Mouse (Mus musculus) granulocyte monocyte progenitor cell, adult 5-6 weeks (primary cell): ENCODE results near the gene Hdac9. TPM values are rescaled to one million over a fixed set of nuclear protein-coding genes. Genes with fewer than 3 reads are reported as not detected.
"Not testable (repeated sequence)": the region's sequence is repeated elsewhere in the genome, so short reads cannot be mapped to it uniquely, and the experiment has no call there.

Experiments
- ATAC-seq: replicated peaks from 2 replicates; pipeline ENCODE4 v1.8.0; 2016; ENCODE audit warnings: mild to moderate bottlenecking, moderate TSS enrichment, inconsistent platforms; ENCODE audit not compliant: poor library complexity, severe bottlenecking
- total RNA-seq, 2 experiments: library from RNA; stranded (forward) in 1 of 2; stranded (reverse) in 1 of 2; fragments of 200-712, 200-1000 nt in 1 of 2; fragments of >200 nt in 1 of 2; fragmentation: Nextera tagmentation in 1 of 2; gene quantifications; 2 replicates each; pipeline ENCODE4 v1.2.3; 2014 to 2017

Hdac9 gene
- total RNA-seq, 2 experiments from 2014 or later, result 5.7 to 7.2 TPM

DNA sequence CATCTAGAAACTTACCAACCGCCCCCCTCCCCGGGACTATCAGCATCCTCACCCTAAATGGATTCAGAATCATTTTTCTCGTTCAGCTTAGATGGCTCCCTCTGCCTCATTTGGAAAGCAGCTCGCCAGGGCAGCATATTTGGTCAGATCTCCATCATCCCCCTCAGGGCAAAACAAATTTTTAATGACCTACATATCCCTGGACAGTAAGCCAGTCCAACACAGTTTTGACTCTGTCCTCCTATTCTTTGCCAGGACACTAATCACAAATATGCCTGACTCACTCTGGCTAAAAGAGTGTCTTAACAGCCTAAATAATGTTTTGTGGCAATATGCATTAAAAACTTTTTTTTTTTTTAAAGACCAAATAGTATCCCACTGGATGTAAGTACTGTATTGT is 738.0 kb downstream of the Hdac9 start:
- no peak for ATAC-seq

DNA sequence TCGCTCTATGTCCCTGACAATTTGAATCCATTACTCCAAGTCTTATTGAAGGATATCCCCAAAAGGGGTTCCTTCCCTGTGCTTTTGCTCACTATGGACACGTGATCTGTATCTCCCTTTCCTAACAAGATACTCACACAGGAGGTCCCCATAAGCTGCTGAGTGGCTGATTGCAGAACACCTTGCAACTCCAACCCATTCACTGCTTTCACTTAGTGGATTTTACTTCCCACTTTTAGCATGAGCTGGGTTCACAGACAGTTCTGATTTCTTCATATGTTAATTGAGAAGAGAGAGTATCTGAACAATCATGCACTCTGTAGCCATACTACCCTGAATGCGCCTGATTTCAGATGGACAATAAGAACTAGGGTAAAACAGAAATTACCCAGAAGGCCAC is 740.1 kb downstream of the Hdac9 start:
- ATAC-seq, result peak; percentile 71

DNA sequence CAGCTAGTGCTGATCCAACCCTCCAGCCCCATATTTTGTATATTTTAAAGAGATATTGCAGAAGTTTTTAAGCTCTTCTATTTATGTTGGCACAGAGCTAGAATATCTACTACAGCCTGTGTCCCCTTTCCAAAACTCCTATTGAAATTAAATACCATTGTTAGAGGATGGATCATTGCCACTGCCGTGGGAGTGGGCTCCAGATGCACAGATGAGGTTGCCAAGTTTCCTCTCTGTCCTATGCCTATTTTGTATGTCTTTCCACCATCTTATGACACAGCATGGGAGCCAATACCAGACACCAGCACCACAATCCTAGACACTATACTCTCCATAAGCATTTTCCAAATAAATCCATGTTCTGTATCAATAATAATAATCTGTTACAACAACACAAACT is 743.9 kb downstream of the Hdac9 start:
- ATAC-seq, result no peak

DNA sequence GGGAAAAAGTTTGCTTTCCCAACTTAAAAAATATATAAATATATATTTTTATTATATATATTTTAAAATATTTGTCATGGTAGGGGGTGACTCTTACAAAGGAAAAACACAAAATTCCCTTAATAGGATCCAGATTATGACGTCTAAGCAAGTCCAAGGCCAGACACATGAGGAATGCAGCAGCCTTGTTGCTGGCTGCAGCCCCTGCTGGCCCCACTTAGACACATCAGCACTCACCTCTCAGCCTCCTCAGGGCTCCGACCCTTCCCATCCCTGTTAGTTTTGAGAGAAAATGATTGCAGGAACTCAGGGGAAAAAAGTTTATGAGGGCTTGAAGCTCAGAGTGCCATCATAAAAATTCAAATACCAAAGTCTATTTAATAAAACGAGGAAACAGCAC is 746.3 kb downstream of the Hdac9 start:
- ATAC-seq, result no peak

DNA sequence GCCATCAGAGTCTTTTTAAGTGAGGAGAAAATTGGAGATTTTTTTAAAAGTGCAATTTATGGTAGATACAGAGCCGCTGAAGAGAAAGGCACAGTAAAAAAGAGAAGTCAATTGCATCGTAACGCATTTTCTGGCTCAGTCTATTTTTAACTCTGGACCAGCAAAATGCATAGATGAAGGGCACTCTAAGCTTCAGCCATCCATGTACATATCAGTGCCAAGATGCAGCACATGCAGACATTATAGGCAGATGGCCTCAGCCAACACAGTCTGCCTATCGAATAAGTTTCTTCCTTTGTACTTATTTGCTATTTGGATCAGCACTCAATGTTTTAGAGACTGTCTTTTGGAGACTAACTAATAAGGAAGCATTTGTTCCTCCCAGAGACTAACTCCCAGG is 751.2 kb downstream of the Hdac9 start:
- no peak for ATAC-seq

DNA sequence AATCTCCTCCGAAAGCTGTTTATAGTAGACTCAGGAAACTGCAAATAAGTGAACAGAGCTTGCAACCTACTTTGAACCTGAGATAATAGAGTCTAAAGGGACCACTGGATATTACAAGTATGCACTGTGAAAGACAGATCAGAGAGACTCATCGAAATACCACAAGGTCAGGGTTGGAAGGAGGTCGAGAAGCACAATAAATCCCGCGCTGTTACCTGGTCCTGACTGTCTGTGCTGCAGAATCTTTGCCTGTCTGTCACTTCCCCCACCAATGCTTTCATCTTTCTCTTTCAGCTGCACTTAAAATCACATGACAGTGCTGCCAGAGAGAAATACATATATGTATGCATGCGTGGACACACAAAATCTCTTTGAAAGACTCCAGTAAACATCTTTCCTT is 760.6 kb downstream of the Hdac9 start:
- no peak for ATAC-seq

DNA sequence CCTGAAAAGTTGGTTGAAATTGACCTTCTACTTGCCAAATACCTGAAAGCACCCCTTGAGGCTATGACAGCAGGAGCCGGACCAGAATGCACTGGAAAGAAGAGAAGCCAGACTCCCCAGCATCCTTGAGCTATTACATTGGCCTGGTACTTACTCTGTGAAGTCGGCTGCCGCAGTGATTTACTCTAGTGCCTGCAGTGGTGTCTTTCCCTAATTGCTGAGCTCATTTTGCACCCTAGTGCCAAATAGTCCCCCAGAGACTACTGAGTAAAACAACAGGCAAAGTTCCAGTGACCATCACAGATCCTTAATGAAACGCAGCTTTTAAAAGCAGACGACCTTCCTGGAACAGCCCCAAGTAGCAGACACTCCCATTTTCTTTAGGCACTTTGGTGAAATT is 761.2 kb downstream of the Hdac9 start:
- no peak for ATAC-seq

DNA sequence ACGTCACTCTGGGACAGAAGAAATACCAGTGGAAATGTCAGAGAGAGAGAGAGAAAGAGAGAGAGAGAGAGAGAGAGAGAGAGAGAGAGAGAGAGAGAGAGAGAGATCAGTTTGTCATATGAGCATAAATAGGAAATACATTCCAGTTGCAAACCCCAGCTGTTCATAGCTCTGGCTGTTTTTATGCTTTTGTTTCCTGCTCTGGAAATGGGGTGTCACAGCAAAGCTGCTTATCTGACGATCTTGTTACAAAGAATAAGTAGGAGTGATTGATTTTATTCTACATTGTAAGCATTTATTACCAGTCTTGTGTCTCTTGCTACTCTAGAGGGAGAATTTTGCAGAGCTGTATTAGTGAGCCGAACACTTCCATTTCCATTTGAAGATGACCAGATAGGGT is 762.1 kb downstream of the Hdac9 start:
- no peak for ATAC-seq

DNA sequence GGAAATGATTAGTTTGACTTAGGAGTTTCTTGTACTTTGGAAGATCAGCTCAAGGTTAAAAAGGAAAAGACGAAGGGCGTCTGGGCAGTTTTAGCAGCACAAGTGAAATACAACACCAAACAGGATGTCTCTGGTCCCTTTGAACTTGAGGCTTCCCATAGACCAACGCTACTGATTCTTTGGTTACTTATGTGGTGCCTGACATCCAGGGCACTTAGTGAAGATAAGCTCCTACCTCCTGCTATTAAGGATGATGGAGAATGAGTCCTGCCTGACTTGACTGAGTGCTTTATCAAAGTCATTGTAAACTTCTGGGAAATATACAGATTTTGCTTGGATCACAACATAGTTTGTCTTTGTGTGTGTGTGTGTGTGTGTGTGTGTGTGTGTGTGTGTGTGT is 765.6 kb downstream of the Hdac9 start:
- ATAC-seq, result no peak

DNA sequence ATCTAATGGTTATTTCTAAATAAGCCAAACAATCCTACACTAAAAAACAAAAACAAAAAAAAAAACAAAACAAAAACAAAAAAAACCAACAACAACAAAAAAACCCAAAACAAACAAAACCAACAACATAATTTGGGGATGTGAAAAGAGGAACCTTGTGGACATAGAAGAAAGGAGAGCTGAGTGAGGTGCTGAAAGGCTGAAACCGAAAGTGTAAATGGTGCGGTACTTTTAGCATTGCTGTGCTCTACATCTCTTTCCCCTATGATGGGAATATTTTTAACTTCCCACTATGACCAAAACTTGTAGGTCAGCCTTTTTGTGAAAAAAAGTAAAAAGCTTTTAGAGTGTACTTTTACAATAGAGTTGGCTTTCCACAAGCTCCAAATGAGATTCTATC is 774.2 kb downstream of the Hdac9 start:
- ATAC-seq, result peak; percentile 67

DNA sequence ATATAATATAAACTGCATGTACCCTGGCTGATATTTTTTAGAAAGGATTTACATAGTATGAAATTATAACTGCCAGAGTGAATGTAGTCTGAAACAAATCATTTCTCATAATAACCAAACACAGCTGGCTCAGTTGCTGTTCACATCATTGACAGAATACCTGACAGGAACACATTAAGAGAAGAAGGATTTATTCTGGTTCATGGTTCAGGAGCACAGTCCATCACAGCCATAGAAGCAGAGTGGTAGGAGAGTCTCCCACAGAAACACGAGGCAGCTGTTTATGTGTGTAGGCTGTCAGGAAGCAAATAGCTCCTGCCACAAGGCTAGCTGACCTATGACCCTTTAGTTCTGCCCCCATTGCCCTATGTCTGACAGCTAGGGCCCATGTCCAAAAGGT is 803.6 kb downstream of the Hdac9 start:
- ATAC-seq, result no peak

DNA sequence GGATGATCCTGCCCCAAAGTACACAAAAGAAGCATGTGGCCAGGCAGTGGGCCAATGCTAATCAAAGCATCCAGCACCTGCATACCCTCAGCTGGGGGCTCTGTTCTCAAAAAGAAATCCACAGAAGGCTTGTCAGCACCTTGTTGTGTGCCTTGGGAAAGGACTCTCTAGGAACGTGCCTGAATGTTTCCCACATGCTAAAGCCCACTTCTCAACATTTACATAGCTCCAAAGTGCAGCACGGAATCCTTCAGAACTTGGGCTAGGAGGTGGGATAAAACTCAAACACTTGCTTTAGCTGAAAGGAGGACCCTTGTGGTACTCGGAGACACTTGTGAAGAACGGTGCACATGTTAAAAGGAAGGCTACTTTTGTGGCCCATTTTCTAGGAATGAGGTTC is 823.9 kb downstream of the Hdac9 start:
- no peak for ATAC-seq

DNA sequence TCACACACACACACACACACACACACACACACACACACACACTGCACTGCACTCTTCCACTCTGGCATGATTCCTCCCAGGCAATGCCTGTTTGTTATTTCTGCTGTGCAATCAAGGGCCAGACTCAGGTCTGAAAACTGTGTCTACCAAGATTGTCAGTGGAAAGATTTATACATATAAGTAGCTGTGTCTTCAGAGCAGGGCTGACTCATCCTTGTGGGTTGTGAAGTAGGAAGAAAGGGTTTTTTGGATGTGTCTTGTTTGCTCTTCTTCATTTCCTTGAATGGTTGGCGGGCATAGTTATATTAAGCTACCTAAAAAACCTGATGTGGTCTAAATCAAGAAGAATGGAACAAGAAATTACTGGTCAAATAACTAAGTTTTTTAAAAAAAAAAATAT is 825.0 kb downstream of the Hdac9 start:
- no peak for ATAC-seq

DNA sequence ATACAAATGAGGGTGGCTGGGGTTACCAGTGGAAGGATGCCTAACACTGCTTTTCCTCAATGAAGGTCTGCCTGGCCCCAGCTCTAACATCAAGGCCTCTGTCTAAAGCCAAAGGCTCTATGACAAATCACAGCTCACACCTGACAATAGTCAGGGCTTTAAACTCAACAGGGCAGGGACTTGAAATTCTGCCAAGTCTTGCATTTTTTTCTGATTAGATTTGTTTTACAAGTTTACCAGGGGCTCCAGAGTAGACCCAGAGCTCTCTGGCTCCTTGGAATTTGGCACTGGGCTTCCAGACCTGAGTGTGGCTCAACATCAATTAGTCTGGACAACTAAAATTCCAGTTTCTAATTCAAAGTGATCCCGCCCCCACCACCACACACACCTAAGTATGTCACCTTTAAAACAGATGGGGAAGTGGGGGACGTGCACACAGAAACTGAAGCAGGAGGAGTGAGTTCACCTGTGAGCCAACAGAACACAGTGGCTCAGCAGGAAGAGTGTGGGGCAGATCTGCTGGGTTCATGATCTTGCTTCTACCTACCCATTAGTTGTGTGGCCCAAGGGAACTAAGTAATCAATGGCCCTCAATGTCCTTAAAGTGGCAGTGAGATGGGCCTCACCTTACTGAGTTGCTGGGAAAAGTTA is 829.5 kb downstream of the Hdac9 start:
- no peak for ATAC-seq

DNA sequence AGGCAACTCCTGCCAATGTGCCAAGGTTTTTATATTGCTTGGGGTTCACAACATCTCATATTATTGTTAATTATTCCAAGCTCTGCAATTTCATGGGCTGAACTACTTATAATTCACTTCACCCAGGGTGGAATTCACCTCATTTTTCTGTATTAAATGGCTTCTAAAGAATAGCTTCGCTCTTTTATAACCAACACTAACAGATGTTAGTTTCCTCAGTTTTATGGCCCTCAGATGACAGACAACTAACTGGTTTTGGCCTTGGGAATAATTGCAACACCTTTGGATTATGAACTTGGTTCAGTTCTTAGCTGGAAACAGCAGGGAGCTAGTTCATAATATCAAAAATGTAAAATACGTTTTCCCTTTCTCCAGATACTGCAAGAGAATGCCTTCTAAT is 839.9 kb downstream of the Hdac9 start:
- ATAC-seq, result no peak

DNA sequence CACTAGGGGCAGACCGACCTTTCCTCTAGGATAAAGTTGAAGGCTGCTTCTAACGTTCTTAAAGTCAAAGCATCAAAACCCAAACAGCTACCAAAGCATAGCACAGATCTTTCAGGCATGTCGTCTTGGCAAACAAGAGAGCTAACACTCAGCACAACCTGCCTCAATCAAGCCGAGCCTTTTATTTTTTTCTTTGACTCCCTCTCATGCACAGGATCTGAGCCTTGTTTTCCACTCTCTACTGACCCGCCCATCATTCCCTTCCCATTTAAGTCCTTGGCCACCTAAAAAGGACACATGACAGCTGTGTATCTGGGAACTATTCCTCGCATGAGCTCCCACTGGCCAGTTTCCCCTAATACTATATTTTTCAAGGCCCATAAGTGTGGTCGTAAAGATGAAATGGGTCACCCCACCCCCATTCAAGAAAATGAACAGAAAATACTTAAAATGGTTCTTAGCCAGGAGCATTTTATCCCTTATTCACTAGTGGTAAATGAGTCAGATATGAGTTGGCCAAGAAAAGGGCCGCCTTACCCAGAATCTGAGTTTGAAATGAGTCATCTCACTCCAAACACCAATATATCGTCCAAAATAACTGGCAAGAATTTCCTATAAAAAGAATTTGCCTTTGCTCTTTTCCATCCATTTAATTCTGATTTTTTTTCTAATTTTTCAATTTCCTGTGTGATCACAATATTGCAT is 840.9 kb downstream of the Hdac9 start:
- ATAC-seq, result no peak

DNA sequence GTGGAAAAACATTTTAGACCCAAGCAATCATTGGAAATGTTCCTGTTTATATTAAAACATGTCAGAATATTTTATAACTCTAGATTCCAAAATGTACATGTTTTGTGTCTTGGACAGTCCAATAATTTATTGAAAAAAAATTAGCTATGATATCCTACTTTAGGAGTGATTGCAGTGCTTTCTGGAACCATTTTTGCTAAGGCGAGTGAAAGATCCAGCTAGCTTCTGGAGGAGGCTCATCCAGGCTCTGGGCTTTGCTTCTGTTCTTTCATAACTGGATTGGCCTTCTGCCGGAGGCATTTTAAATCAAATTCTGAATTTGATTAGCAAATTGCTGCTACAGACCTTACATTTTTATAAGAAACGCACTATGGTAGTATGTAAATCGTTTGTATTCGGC is 864.4 kb downstream of the Hdac9 start:
- no peak for ATAC-seq

DNA sequence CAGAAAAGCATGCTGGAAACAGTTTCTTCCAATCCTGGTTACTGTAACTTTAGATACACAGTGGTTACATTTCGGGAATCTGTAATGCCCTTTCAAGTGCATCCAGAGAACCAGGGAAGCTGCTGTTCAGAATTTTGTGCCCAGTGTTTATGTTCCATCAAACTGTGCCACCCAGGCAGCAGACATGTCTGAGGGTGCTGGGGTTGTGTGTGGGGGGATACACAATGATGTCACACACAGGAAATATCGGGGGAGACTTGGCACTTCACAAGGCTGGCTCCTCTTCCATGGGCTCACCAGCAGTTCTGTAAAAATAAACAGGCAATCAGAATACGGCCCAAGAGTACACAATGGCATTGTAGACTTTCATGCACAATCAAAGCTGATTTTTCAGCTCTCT is 864.9 kb downstream of the Hdac9 start:
- ATAC-seq, result no peak

DNA sequence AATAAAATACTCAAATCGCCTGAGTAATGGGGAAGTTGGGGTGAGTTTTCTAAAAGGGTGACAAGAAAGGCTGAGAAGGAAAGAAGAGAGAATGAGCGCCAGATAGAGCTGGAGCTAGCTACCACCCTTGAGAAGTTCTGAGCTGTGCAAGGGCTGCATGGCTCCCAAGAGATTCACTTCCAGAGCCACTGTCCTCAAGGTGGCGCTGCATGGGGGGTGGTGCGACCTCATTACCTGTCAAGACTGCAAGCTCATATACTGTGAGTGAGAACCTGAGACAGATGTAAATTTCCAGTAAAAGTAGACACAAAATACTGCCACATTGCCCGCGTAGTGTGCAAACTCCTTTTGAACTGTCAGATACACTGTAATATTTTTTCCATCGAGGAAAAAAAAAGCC is 865.8 kb downstream of the Hdac9 start:
- no peak for ATAC-seq

DNA sequence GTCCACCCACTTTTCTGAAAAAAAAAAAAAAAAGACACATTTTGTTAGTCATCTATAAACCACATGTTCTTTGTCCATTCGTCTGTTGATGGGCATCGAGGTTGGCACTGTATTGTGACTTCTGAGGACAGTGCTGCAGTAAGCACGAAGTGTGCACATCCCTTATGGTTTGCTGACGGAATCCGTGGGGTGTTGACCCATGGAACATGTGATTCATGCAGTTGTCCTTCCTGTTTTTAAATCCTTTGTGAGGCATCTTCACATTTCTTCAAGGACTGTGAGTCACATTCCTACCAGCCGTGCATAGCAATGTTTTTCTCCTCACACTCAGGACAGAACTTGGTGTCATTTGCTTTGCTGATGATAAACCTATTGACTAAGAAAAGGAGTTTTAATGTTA is 875.9 kb downstream of the Hdac9 start:
- ATAC-seq, result no peak

DNA sequence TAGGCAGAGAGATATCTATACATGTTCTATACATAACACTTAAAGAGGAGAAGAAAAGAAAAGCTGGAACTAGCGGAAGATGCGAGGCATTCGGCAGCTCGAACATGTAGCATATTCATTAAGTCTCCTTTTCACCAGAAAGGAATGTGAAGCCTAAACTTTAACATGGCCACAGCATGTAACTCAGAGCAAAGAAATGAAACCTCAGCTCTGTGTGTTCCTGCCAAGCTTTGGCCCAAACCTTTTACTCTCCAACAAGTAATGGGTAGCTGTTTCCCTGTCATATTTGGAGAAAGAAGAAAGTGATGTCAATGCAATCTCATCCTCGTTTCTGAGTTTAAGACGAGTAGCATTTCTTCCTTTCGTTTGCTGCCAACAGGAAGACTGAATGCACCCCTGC is 876.8 kb downstream of the Hdac9 start:
- ATAC-seq, result no peak

DNA sequence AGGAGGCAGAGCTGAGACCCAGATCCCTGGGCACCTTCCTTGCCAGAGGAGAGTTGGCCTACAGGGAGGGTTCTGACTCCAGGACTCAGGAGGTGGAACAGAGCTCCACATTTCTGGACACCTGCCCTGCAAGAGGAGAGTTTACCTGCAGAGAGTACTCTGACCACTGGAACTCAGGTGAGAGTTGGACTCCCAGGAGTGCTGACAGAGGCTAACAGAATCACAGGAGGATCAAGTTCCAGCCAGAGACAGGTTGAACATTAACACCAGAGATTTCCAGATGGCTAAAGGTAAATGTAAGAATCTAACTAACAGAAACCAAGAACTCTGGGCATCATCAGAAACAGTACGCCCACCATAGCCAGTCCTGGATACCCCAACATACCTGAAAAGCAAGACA is 907.1 kb downstream of the Hdac9 start:
- ATAC-seq, result not testable (repeated sequence)
